Mouse (Mus musculus): ENCODE measurements around the gene Cep78.

Cep78 gene

GRCm38 (mm10) chr19:15910488-15910887 is 74.3 kb downstream of the Cep78 start:
- DNase-seq (ENCODE audit: low spot score in 2 of 2) = no peak

- no peak for DNase-seq (ENCODE audit: low spot score in 2 of 2)
These were observed 76.8 kb downstream of the Cep78 start for GRCm38 (mm10) chr19:15908016-15908415.
